Mouse (Mus musculus): ENCODE data around the gene Sox18. TPM values are rescaled to one million over a fixed set of nuclear protein-coding genes. Genes with fewer than 3 reads are reported as not detected.
A peak's percentile ranks its signal among the peaks of the same experiment; 100 is the strongest.

The Sox18 gene
- total RNA-seq, 2 experiments from 2014 or later = 18.1 to 20.2 TPM

DNA sequence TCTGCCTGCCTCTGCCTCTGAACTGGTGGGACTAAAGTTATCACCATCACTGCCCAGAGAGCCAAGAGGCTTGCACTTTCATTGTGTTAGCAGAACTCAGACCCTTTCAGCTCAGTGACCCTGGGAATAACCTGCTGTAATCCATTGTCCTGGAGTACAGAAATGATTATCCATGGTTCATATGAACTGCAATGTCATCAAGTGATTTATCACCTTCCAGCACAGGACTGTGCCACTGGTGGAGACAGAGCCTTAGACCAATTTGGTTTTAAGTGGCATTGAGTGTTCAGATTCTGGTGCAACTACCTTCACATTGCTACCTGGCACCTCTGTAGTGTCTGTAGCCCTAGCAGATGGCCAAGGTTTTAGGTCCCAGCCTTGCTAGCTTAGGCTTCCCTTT lies 18.4 kb downstream of the Sox18 start:
- DNase-seq (ENCODE audit: low spot score in 2 of 2) = no peak

DNA sequence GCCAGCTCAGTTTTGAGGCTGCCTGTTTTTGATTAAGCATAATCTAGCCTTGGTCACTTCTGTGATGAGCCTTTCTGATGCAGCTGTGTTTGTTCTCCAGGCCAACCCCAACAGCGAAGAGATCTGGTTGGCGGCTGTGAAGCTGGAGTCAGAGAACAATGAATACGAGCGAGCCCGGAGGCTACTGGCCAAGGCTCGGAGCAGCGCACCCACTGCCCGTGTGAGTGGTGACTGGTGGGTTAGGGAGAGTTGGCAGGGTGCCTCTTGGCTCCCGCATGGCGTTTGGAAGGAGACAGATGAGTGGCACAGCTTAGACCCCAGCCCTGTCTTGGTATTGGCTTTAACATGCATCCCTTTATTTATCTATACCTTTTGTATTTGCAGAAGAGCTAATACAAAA lies 22.5 kb downstream of the Sox18 start:
- no peak for DNase-seq (ENCODE audit: low spot score in 2 of 2)

DNA sequence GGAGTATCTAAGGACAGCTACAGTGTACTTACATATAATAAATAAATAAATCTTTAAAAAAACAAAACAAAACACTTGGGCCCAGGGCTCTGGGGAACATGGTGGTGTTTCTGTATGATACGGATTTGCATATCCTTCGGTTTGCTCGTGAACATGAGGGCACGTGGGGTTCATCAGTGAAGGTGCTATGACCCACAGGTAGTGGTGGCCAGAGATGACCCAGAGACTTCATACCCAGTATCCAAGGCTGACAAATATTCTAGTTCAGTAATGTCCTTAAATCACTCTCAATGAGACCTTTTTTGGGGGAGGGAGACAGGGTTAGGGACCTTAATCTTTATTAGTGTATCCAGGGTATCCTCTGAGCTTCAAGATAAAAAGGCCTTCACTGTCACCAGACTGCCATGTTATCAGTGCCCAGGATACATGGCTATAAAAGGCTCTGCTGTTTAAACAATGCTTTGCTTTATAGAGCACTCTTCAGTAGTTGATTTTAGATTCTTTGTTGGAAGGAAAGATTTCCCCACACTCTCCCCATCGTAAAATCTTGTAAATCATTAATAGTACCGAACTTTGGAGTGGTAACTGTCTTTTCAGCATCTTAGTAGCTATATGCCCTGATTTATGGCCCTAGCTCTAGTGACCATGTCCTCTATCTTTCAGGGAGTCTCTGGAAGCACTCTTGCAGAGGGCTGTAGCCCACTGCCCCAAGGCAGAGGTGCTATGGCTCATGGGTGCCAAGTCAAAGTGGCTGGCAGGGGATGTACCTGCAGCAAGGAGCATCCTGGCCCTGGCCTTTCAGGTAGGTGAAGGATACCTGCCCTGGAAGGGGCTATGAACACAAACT lies 24.6 kb downstream of the Sox18 start:
- no peak for DNase-seq (ENCODE audit: low spot score in 2 of 2)

DNA sequence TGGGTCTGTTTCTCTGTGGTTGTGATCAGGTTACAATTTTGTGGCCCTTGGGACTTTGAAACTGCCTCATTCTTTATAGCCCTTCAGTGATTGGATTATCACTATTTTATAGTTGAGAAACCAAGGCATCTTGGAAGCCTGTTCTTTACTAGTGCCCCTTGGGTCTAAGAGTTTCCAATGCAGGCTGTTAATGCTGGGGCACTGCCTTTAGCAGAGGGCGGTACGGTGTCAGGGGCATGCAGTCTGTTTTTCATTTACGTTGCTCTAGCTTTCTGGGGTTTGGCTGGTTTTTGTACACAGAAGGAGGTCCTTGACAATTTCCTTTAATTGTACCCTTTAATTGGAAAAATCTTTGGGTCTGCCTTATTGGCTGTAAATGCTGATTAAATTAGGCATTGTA lies 25.8 kb downstream of the Sox18 start:
- no peak for DNase-seq (ENCODE audit: low spot score in 2 of 2)

GRCm38 (mm10) chr2:181644361-181644760 lies 27.1 kb downstream of the Sox18 start:
- DNase-seq (ENCODE audit: low spot score in 2 of 2) = peak in 1 of 2 experiments; percentile 43

DNA sequence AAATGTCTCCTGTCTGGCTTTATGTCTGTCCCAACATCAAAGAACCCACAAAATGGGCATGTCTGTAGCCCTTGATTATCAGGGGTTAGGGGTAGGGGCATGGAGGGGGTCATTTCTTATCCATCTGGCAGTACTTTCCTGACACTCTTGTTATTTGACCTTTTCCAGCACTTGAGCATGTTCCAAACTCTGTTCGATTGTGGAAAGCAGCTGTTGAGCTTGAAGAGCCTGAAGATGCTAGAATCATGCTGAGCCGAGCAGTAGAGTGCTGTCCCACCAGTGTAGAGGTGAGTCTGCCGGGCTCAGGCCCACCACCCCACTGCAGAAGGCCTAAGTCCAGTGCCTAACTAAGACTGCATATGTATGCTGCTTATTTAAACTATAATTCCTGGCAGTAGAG lies 35.6 kb downstream of the Sox18 start:
- DNase-seq (ENCODE audit: low spot score in 2 of 2) = no peak

GRCm38 (mm10) chr2:181632624-181633023 lies 38.8 kb downstream of the Sox18 start:
- no peak for DNase-seq (ENCODE audit: low spot score in 2 of 2)

GRCm38 (mm10) chr2:181628471-181628870 lies 43.0 kb downstream of the Sox18 start:
- DNase-seq (ENCODE audit: low spot score in 2 of 2) = no peak

- DNase-seq (ENCODE audit: low spot score in 2 of 2) = peak; percentile 34 to 41
Observed at GRCm38 (mm10) chr2:181623401-181623800, 48.0 kb downstream of the Sox18 start.

Other genes with a start within 250 kb of the Sox18 start
- gene Zbtb46, start 212.2 kb downstream of the Sox18 start, total RNA-seq (2021) = 10 to 100 TPM; 14.7 to 17.5 TPM
- not detected for gene Abhd16b, start 178.4 kb downstream of the Sox18 start, total RNA-seq (2021)
- gene Tpd52l2, start 174.5 kb downstream of the Sox18 start, total RNA-seq (2021) = 10 to 100 TPM; 75.7 to 87.8 TPM
- gene Dnajc5, start 151.2 kb downstream of the Sox18 start, total RNA-seq (2021) = 100 to 1,000 TPM; 253 to 296 TPM
- 10 to 100 TPM; 40.4 to 44.3 TPM for gene Uckl1, start 86.7 kb downstream of the Sox18 start, total RNA-seq (2021)
- gene Prpf6, start 79.8 kb downstream of the Sox18 start, total RNA-seq (2021) = 10 to 100 TPM; 52.8 to 53.2 TPM
- gene Zfp512b, start 78.8 kb downstream of the Sox18 start, total RNA-seq (2021) = 100 to 1,000 TPM; 134 to 158 TPM
- 10 to 100 TPM; 20.9 to 21.7 TPM for gene Samd10, start 72.4 kb downstream of the Sox18 start, total RNA-seq (2021)
- gene Gm29797, start 14.6 kb downstream of the Sox18 start, total RNA-seq (2021) = not detected
- 10 to 100 TPM; 49.9 to 58.4 TPM for gene Tcea2, start 8.7 kb upstream of the Sox18 start, total RNA-seq (2021)
- gene Rgs19, start 22.3 kb upstream of the Sox18 start, total RNA-seq (2021) = 10 to 100 TPM; 55.1 to 59.7 TPM
- gene Lkaaear1, start 26.8 kb upstream of the Sox18 start, total RNA-seq (2021) = not detected
- gene Oprl1, start 43.4 kb upstream of the Sox18 start, total RNA-seq (2021) = 10 to 100 TPM; 52.9 to 62.8 TPM
- 10 to 100 TPM; 38.0 to 46.5 TPM for gene Myt1, start 91.7 kb upstream of the Sox18 start, total RNA-seq (2021)
- gene Pcmtd2, start 166.2 kb upstream of the Sox18 start, total RNA-seq (2021) = 10 to 100 TPM; 54.3 to 60.7 TPM
- 10 to 100 TPM; 36.5 to 37.2 TPM for gene Polr3k, start 192.7 kb upstream of the Sox18 start, total RNA-seq (2021)